Mouse (Mus musculus) frontal cortex, adult (tissue): ENCODE results near the gene Edc3.

Experiments
- ATAC-seq: cut with Nextera tagmentation; 2 replicates; pipeline ENCODE4 v1.9.2; 2017; ENCODE audit warnings: mild to moderate bottlenecking, moderate library complexity, mixed read lengths; ENCODE audit not compliant: low TSS enrichment

Gene Edc3

DNA sequence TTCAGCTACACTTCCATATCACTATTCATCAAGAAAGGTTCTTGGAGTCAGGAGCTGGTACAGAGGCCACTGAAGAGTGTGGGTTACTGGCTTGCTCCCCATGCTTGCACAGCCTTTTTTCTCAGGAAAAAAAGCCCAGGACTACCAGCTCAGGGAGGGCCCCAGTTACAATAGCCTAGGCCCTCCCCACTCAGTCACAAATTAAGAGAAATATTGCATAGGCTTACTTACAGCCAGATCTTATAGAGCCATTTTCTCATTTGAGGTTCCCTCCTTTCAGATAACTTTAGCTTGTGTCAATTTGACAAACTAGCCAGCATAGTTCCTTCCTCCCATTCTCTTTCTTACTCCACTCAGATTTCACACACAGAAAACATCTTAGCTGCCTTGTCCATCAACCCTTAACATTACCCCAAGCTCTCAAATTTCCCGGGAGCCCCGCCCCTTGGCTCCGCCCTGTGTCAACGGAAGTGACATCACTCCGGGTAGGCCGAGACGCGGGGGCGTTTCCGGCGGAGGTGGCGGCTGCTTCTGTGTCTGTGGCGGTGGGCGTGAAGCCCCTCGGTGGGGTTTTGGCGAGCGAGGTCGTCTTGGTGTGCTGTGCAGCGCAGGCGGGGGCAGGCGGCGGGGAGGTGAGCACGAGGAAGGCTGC is at the start of gene Edc3:
Gene Edc3, plus strand, starts transcription at position 473 of the 652 bp plus-strand sequence.
- ATAC-seq = peak; percentile 95

DNA sequence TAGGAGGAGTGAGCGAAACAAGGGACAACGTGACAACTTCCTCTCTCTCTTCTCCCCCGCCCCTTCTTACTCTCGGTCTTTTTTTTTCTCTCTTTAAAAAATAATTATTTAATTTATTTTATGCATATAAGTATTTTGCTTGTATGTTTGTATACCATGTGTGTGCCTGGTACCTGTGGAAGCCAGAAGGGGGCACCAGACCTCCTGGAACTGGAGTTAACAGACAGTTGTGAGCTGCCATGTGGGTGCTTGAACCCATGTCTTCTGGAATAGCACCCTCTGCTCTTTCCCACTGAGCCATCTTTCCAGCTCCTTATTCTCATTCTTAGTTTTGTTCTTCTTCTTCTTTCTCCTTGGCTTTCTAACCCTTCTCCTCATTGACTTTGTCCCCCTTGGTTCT is 49.4 kb upstream of the Edc3 start:
- no peak for ATAC-seq

DNA sequence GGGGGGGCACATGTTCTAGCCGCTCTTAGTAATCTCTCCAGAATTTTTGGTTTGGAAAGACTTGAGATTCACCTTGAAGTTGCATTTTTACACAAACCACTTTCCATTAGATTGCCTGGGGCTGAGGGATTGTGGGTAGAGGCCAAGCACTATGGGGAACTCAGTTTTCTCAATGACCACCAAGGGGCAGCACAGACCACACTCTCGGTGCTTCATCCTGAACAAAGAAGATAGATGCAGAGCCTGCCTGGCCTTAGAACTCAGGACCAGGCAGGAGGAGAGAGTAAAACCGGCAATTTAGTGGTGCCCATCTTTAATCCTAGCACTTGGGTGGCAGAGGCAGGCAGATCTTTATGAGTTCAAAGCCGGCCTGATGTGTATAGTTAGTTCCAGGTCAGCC is 48.6 kb upstream of the Edc3 start:
- ATAC-seq = peak; percentile 90

GRCm38 (mm10) chr9:57660501-57660900 is 47.8 kb upstream of the Edc3 start:
- ATAC-seq = no peak

DNA sequence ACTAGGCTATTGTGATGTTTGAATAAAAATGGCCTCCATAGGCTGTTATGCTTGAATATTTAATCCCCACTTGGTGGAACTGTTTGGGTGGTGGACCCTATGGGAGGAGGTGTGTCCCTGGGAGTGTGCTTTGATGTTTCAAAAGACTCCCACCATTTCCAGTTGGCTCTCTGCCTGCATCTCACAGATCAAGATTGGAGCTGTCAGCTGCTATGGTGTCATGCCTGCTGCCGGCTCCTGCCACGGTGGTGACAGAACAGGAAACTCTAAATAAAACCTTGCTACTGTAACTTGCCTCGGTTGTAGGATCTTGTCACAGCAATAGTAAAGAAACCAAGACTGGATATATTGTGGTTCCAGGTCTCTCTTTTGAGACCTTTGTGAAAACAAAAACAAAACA is 46.8 kb upstream of the Edc3 start:
- ATAC-seq = no peak

DNA sequence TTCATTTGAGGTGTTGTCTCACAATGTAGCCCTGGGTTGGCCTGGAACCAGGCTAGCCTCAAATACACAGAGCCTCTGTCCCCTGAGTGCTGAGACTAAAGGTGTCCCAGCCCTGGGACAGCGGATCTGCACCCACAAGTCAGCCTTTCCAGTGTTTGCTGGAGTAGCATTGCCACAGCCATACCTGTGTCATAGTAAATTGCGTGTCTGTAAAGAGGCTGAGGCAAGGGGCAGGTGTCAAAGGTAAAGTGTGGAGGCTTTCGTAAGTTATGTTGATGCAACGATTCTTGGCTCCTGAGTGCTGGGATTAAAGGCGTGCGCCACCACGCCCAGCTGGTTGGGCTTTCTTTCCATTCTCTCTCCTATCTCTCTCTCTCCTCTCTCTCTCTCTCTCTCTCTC is 43.7 kb upstream of the Edc3 start:
- ATAC-seq = no peak

DNA sequence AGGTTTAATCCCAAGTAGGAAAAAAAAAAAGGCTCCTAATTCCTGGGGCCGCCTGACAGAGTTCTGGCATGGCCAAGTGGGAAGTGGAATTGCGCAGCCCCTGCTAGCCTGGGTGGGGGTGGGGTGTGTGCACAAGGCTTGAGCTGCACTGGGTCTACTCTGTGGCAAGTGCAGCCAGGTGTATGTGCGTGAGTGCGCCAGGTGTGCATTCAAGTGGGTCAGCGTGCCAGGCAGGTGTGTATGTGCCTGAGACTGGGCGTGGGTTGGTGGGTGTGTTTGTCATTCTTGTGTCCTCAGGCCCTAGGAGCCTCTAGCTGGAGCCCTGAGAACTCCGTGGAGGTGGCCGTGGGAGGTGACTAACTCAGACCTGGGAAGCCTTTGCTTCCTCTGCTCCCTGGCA is 41.8 kb upstream of the Edc3 start:
- ATAC-seq = no peak

- ATAC-seq = no peak
Measured at GRCm38 (mm10) chr9:57667136-57667535, 41.2 kb upstream of the Edc3 start.

DNA sequence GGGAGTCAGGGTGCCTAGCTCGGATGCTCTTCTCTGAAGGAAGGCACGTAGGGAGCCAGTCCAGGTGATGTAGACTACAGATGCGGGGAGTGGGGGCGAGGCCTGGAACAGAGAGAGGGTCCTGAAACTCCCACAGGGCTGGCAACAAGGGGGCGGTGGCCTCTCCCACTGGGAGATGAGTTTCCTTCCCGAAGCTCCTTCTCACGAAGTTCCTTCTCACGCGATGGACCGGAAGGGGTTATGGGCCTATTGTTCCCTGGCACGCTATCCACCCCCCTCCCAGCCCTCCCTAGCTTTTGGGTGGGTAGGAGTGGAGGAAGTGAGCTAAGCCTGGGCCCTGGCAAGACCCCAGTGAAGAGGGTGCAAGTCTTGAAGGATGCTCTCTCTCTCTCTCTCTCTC is 40.5 kb upstream of the Edc3 start:
- no peak for ATAC-seq

- ATAC-seq = no peak
Measured at GRCm38 (mm10) chr9:57668277-57668676, 40.1 kb upstream of the Edc3 start.

- ATAC-seq = no peak
Measured at GRCm38 (mm10) chr9:57669566-57669965, 38.8 kb upstream of the Edc3 start.

- no peak for ATAC-seq
Measured at GRCm38 (mm10) chr9:57671037-57671436, 37.3 kb upstream of the Edc3 start.

- no peak for ATAC-seq
Measured at GRCm38 (mm10) chr9:57671500-57671899, 36.8 kb upstream of the Edc3 start.

GRCm38 (mm10) chr9:57681411-57681810 is 26.9 kb upstream of the Edc3 start:
- no peak for ATAC-seq

DNA sequence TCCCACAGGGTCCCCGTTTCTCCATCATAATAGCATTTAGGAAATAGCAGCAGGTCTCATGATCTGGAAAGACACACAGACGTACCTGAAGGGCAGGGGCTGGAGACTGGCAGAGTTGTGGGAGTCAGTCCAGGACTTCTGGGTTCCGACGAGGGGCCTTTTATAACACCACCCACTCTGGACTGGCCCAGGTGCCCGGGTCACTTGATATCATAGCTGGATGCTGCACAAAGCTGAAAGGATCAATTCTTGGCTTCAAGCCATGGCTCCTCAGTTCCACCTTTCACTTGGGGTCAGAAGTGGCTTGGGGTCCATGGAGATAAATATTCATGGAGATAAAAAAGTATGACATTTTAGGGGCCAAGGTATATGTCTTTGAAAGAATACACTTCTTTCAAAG is 24.8 kb upstream of the Edc3 start, which contains the start of gene Cyp1a2:
Gene Cyp1a2, minus strand, starts transcription at position 184 of the 400 bp plus-strand sequence.
- no peak for ATAC-seq

- no peak for ATAC-seq
Measured at GRCm38 (mm10) chr9:57686011-57686410, 22.3 kb upstream of the Edc3 start.

GRCm38 (mm10) chr9:57687751-57688150 is 20.6 kb upstream of the Edc3 start, which contains the start of gene Cyp1a1:
Gene Cyp1a1, plus strand, starts transcription at chr9:57687928.
- no peak for ATAC-seq

- ATAC-seq = no peak
Measured at GRCm38 (mm10) chr9:57688158-57688557, 20.2 kb upstream of the Edc3 start.

DNA sequence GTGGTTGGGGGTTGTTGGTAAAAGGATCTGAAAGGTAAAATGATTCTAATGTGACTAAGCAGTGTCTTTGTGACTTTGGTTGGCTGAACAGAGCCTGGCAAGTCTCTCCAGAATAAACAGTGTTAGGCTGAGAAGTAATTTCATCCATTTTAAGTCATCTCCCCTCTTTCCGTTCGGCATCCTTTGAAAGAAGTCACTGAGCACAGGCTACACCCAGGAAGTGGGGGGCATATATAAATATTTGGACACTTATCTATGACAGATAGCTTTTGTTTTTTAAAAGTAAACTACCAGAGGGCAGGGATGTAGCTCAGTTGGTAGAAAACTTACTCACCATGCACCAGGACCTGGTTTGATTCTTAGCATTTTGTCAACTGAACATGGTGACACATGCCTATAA is 19.7 kb upstream of the Edc3 start:
- no peak for ATAC-seq

- ATAC-seq = no peak
Measured at GRCm38 (mm10) chr9:57694108-57694507, 14.2 kb upstream of the Edc3 start.

- ATAC-seq = peak; percentile 80
Measured at GRCm38 (mm10) chr9:57696380-57697285, 11.7 kb upstream of the Edc3 start.

DNA sequence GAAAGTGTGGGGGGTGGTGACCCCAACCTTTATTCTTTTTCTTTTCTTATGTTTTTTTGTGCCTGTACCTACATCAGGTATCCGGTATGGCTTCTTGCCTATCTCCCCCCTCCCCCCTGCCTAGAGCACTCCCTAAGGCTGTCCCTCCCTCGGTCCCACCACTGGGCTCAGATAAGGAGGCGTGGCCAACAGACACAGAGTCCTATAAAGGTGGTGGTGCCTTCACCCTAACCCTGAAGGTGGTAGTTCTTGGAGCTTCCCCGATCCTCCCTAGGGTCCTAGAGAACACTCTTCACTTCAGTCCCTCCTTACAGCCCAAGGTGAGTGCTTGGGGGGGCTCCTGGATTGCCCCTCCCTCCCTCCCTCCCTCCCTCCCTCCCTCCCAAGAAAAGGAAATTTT is 11.0 kb upstream of the Edc3 start:
- ATAC-seq = no peak
